Mouse (Mus musculus): ENCODE data around the gene Brd9. TPM values are rescaled to one million over a fixed set of nuclear protein-coding genes. Genes with fewer than 3 reads are reported as not detected.

Gene Brd9
- polyA plus RNA-seq, 1 experiment from 2014 or later = 39.8 TPM

Small RNA genes within 50 kb of the gene (microRNA-seq; reads per million reads assigned to microRNA genes)
- gene Gm25197 = not detected

Other genes with a start within 250 kb of the Brd9 start
- gene Slc6a19, start 232.9 kb upstream of the Brd9 start, polyA plus RNA-seq (2016; fragmentation: Nextera tagmentation; extraction: Ambion mirVana) = not detected in 2 replicates
- 52.1 and 53.2 TPM in 2 replicates for gene Slc12a7, start 204.7 kb upstream of the Brd9 start, polyA plus RNA-seq (2016; fragmentation: Nextera tagmentation; extraction: Ambion mirVana)
- gene Nkd2, start 90.2 kb upstream of the Brd9 start, polyA plus RNA-seq (2016; fragmentation: Nextera tagmentation; extraction: Ambion mirVana) = 4.9 and 5.5 TPM in 2 replicates
- gene Trip13, start within 50 bp of the Brd9 start, polyA plus RNA-seq (2016; fragmentation: Nextera tagmentation; extraction: Ambion mirVana) = 36.7 and 37.7 TPM in 2 replicates
- not detected in 2 replicates for gene Zdhhc11, start 26.0 kb downstream of the Brd9 start, polyA plus RNA-seq (2016; fragmentation: Nextera tagmentation; extraction: Ambion mirVana)
- 3.4 and 3.8 TPM in 2 replicates for gene Tppp, start 71.6 kb downstream of the Brd9 start, polyA plus RNA-seq (2016; fragmentation: Nextera tagmentation; extraction: Ambion mirVana)
- 12.8 and 15.3 TPM in 2 replicates for gene Cep72, start 124.5 kb downstream of the Brd9 start, polyA plus RNA-seq (2016; fragmentation: Nextera tagmentation; extraction: Ambion mirVana)
- gene Slc9a3, start 183.6 kb downstream of the Brd9 start, polyA plus RNA-seq (2016; fragmentation: Nextera tagmentation; extraction: Ambion mirVana) = not detected in 2 replicates